Mouse (Mus musculus) liver, adult 2 months (tissue): Measurements from ENCODE around the gene Grb14.

ENCODE experiments used
- CTCF ChIP-seq: fragments of 200-500 bp; IDR thresholded peaks from 2 replicates; pipeline ENCODE4 v1.5.1; 2011; ENCODE audit warnings: low read depth, low read length, control low read depth
- POLR2A ChIP-seq: fragments of 200-500 bp; IDR thresholded peaks from 2 replicates; pipeline ENCODE4 v1.6.1; 2011; ENCODE audit warnings: low read length, control low read depth; ENCODE audit not compliant: insufficient read depth; ENCODE audit errors: extremely low read depth

- TF ChIP-seq POLR2A (no peak), CTCF (no peak)
Observed at GRCm38 (mm10) chr2:64966323-64966722, 58.5 kb downstream of the Grb14 start.
